Mouse (Mus musculus) kidney, adult 2 months (tissue): ENCODE measurements around the gene Trip12. TPM values are rescaled to one million over a fixed set of nuclear protein-coding genes. Genes with fewer than 3 reads are reported as not detected.

ENCODE experiments used
- DNase-seq: peaks from one replicate; pipeline ENCODE4 v3.0.0; 2021
- H3K27ac ChIP-seq: fragments of 200-500 bp; 2 replicates; pipeline ENCODE4 v1.5.1; 2012; ENCODE audit warnings: low read depth, low read length, control low read depth, inconsistent platforms; ENCODE audit not compliant: insufficient read depth
- H3K27me3 ChIP-seq: fragments of 200-500 bp; replicated peaks from 2 replicates; pipeline ENCODE4 v1.6.1; 2012; ENCODE audit warnings: mild to moderate bottlenecking, moderate library complexity, low read length, inconsistent platforms; ENCODE audit not compliant: control insufficient read depth, insufficient read depth
- H3K36me3 ChIP-seq: fragments of 200-500 bp; 2 replicates; pipeline ENCODE4 v1.6.1; 2012; ENCODE audit warnings: mild to moderate bottlenecking, moderate library complexity, low read length, inconsistent platforms; ENCODE audit not compliant: control insufficient read depth, insufficient read depth
- H3K4me1 ChIP-seq: fragments of 200-500 bp; 2 replicates; pipeline ENCODE4 v1.6.1; 2011; ENCODE audit warnings: low read length; ENCODE audit not compliant: control insufficient read depth, insufficient read depth
- H3K4me3 ChIP-seq: fragments of 200-500 bp; 2 replicates; pipeline ENCODE4 v1.5.1; 2011; ENCODE audit warnings: mild to moderate bottlenecking, low read depth, low read length, control low read depth; ENCODE audit not compliant: insufficient read depth
- CTCF ChIP-seq: fragments of 200-500 bp; conservative IDR thresholded peaks from 2 replicates; pipeline ENCODE4 v1.5.1; 2011; ENCODE audit warnings: low read depth, mild to moderate bottlenecking, control low read depth, low read length, moderate library complexity, mixed read lengths; ENCODE audit not compliant: insufficient read depth, insufficient read length
- POLR2A ChIP-seq: fragments of 200-500 bp; IDR thresholded peaks from one replicate; pipeline ENCODE4 v1.6.1; 2011; ENCODE audit warnings: low read depth, low read length, control low read depth
- WGBS: fragments of 180-500 bp; shearing (Covaris S2); methylation state at CpG from one replicate; pipeline ENCODE4 v1.1.7; 2018; 5-methylcytosine and 5-hydroxymethylcytosine counted together
- polyA plus RNA-seq: library from polyadenylated mRNA; depleted of rRNA; stranded (reverse); fragments of >200 nt; gene quantifications from 2 replicates; pipeline ENCODE4 v1.2.3, GENCODE M21; 2012; rRNA removed

Gene Trip12
- polyA plus RNA-seq, 1 experiment, result 35.7 TPM

DNA sequence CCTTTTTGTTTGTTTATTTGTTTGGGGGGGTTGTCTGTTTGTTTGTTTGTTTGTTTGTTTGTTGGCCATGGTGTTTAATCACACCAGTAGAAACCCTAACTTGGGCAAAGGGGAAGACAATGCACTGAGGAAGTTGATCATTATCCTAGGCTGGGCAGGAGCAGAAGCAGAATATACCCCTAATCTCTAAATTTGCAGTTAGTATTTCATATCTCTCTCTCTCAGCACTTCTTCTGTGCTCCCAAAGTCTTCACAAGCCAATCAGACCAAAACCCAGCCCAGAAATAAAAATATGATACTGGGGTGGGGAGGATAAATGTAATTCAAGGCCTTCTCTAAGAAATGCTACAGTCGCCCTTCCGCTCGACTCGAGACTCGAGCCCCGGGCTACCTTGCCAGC, 140.1 kb downstream of the Trip12 start:
- Histone ChIP-seq H3K4me1 (no peaks in the 10 kb centered on the region), H3K4me3 (no peak overlapping the region), H3K27ac (no peak overlapping the region), H3K27me3 (no peaks in the 10 kb centered on the region; the same call in 1 of the 2 replicates), H3K36me3 (no peaks in the 10 kb centered on the region)
- TF ChIP-seq CTCF (no peak), POLR2A (no peak)
- WGBS, result 95% methylated on average over 6 of the region's 6 CpGs
- DNase-seq, result no peak

DNA sequence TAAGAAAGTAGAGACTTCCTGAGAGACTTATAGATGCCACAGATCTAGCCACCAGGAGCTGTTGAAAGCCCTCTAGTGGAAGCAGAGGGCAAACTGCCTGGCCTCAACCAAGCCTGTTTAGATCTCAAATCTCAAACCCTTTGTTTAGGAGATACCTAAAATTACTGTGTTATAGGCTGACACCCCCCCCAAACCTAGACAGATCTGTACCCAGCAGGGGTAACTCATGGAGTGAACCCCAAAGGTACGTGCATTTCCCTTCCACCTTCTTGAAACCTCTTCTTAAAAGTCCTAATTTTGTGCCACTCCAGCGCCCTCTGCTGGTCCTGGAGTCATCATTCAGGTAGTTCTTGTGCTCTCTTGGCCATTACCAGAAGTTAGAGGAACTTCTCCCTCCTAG, 143.2 kb downstream of the Trip12 start:
- no peaks in the 10 kb centered on the region; the same call in 1 of the 2 replicates for H3K27me3 ChIP-seq
- no peaks in the 10 kb centered on the region for H3K36me3 ChIP-seq
- no peak overlapping the region for H3K4me3 ChIP-seq
- H3K4me1 ChIP-seq, result no peaks in the 10 kb centered on the region
- DNase-seq, result peak; percentile 18
- peak; percentile 48 for TF ChIP-seq CTCF
- TF ChIP-seq POLR2A, result no peak
- WGBS, result 1% methylated on average over 2 of the region's 2 CpGs
- H3K27ac ChIP-seq, result no peak overlapping the region

DNA sequence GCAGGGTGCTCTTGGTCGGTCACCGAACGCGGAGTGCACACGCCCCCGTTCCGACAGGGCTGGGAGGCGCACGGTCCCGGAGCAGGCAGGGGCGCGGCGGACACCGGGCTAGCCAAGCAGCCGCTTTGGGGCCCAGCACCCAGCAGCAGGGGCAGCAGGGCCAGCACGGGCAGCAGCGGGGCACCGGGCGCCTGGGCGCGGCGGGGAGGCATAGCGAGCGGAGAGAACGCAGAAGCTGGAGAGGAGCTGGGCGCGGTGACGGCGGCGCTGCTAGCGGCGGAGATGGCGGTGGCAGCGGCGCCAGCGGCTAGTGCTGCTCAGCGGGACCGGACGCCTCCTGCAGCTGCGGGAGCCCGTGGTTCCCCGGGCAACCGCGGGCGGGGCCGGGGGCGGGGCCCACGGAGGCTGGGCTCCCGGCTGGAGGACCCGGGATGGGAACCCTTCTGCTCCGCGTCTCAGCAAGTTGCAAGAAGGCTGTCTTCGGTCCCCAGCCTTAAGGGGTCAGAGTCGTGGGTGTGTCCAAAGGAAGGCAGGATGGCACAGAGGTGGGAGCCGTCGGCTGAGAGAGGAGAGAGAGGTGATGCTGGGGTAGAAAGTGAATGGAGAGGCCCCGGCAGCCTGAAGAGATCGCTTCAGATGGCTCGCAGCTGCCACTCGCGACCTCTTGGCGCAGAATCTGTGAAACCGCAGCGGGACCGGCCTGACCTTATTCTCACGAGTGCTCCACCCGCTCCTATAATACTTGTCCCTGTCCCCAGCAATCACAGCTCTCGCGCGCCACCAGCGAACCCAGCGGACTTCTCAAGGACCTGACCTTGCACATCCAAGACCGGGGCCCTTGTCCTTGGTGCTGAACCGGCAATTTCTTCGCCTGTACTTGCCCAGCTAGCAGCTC, 144.6 kb downstream of the Trip12 start, which contains the start of gene Dner:
Gene Dner, minus strand, starts transcription at position 705 of the 895 bp plus-strand sequence.
- Histone ChIP-seq H3K36me3 (no peaks in the 10 kb centered on the region), H3K27me3 (no peaks in the 10 kb centered on the region; the same call in 1 of the 2 replicates), H3K4me3 (no peak within 1 kb of the TSS), H3K27ac (no peak within 1 kb of the TSS), H3K4me1 (no peaks in the 10 kb centered on the region)
- 2% methylated on average over 74 of the region's 75 CpGs for WGBS
- TF ChIP-seq POLR2A (no peak), CTCF (no peak)
- peak; percentile 73 for DNase-seq

DNA sequence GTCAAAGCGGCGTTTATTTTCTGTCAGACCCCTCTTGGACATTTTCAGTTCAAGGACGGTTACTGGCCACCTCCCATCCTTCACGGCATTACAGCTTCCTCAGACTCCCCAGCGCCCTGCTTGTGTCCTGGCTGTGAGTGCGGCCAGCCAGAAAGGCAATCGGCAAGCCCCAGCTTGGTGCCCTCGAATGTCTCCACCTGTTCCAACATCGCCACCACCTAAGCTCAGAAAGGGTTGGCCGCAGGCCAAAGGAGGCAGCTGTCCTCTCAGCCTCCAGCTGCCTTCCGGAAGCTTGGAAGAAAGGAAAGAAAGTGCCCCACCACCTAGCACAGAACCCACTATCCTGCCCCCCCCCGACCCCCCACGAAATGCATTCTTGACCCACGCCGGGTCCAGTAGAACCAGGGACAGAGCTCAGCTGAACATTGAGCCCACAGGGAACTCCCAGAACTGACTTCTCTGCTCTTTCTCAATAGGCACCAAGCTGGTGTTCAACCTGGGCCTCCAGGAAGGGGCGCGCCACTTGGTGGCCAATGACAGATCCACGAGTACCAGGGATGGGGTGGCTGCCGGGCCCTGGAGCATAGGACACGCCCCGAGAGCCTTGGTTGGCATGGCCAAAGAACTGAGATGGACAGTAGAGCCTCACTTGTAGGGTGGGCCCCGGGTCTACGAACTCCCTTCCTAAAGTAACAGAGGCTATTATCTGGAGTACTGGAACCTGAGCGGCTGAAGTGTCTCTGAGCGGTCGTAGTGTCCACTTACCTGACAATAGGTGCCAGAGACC, 145.4 kb downstream of the Trip12 start:
- TF ChIP-seq POLR2A (no peak), CTCF (no peak)
- H3K4me3 ChIP-seq, result no peak overlapping the region
- no peak for DNase-seq
- 9% methylated on average over 26 of the region's 26 CpGs for WGBS
- H3K36me3 ChIP-seq, result no peaks in the 10 kb centered on the region
- no peak overlapping the region for H3K27ac ChIP-seq
- H3K4me1 ChIP-seq, result no peaks in the 10 kb centered on the region
- H3K27me3 ChIP-seq, result no peaks in the 10 kb centered on the region; the same call in 1 of the 2 replicates

DNA sequence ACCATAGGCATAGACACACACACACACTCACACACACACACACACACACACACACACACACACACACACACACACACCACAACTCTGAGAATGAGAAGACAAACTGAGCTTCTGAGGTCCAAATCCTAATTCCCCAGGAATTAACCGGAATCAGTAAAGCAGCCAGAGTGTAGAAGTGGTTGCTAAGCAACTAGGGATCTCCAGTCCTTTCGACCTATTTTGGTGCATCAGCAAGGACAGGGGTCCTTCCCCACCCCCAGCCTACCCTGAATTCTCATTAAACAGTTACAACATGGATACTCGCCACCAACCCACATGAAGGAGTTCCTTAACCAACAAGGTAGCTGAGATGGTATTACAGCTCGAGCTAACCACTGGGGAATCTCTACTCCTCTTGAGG, 162.4 kb downstream of the Trip12 start:
- no peak for DNase-seq
- Histone ChIP-seq H3K4me3 (no peak overlapping the region), H3K4me1 (no peaks in the 10 kb centered on the region), H3K36me3 (no peaks in the 10 kb centered on the region), H3K27ac (no peak overlapping the region), H3K27me3 (no peaks in the 10 kb centered on the region; the same call in 1 of the 2 replicates)
- WGBS, result 63% methylated on average over 4 of the region's 4 CpGs
- TF ChIP-seq CTCF (no peak), POLR2A (no peak)

Other genes with a start within 250 kb of the Trip12 start
- gene Dner, start 144.3 kb downstream of the Trip12 start, polyA plus RNA-seq, result 0.22 and 0.66 TPM in 2 replicates
- gene Fbxo36, start 675 bp downstream of the Trip12 start, polyA plus RNA-seq, result 28.7 and 32.3 TPM in 2 replicates
- gene Slc16a14, start 94.6 kb upstream of the Trip12 start, polyA plus RNA-seq, result 27.6 and 31.2 TPM in 2 replicates